Mouse (Mus musculus) embryonic facial prominence, embryonic 10.5 days (tissue): ENCODE results near the gene P2rx6. TPM values are rescaled to one million over a fixed set of nuclear protein-coding genes. Genes with fewer than 3 reads are reported as not detected.
A peak's percentile ranks its signal among the peaks of the same experiment; 100 is the strongest.

Experiments
- DNase-seq: peaks from one replicate; pipeline ENCODE4 v3.0.0-alpha.2; 2017; ENCODE audit warnings: low spot score
- H3K27ac ChIP-seq: fragments of 300-500 bp; sonication (generic); replicated peaks from 2 replicates; pipeline ENCODE4 v1.5.1; 2016; ENCODE audit warnings: mild to moderate bottlenecking
- H3K27me3 ChIP-seq: fragments of 300-500 bp; sonication (generic); replicated peaks from 2 replicates; pipeline ENCODE4 v1.6.1; 2016; ENCODE audit warnings: low read depth, mild to moderate bottlenecking; ENCODE audit not compliant: poor library complexity, severe bottlenecking
- H3K36me3 ChIP-seq: fragments of 300-500 bp; sonication (generic); replicated peaks from 2 replicates; pipeline ENCODE4 v1.6.1; 2016; ENCODE audit warnings: mild to moderate bottlenecking, moderate library complexity
- H3K4me1 ChIP-seq: fragments of 300-500 bp; sonication (generic); 2 replicates; pipeline ENCODE4 v1.6.1; 2016
- H3K4me3 ChIP-seq: fragments of 300-500 bp; sonication (generic); 2 replicates; pipeline ENCODE4 v1.5.1; 2016; ENCODE audit warnings: mild to moderate bottlenecking, moderate library complexity
- H3K9me3 ChIP-seq: fragments of 300-500 bp; sonication (generic); 2 replicates; pipeline ENCODE4 v1.6.1; 2016; ENCODE audit warnings: mild to moderate bottlenecking
- WGBS: fragments of 180-500 bp; shearing (Covaris S2); methylation state at CpG from one replicate; pipeline ENCODE4 v1.1.7; 2016; 5-methylcytosine and 5-hydroxymethylcytosine counted together
- polyA plus RNA-seq: library from polyadenylated mRNA; unstranded; fragments of >200 nt; fragmentation: Nextera tagmentation; extraction: Ambion mirVana; gene quantifications from 2 replicates; pipeline ENCODE4 v1.2.1, GENCODE M21; 2016

P2rx6 gene
- 0.21 and 0.24 TPM in 2 replicates for polyA plus RNA-seq

- Histone ChIP-seq H3K36me3 (no peaks in the 10 kb centered on the region), H3K4me3 (peak within 1 kb of the TSS; percentile 48), H3K9me3 (no peaks in the 10 kb centered on the region), H3K4me1 (peaks cover 46% of the 10 kb centered on the region), H3K27ac (peak within 1 kb of the TSS; percentile 48), H3K27me3 (peaks cover 76% of the 10 kb centered on the region)
- WGBS, result 3% methylated on average over 10 of the region's 10 CpGs
- peak; percentile 63 for DNase-seq
Observed at GRCm38 (mm10) chr16:17561751-17562208, at the start of gene P2rx6. Gene P2rx6 (plus strand): TSS chr16:17561885.

DNA sequence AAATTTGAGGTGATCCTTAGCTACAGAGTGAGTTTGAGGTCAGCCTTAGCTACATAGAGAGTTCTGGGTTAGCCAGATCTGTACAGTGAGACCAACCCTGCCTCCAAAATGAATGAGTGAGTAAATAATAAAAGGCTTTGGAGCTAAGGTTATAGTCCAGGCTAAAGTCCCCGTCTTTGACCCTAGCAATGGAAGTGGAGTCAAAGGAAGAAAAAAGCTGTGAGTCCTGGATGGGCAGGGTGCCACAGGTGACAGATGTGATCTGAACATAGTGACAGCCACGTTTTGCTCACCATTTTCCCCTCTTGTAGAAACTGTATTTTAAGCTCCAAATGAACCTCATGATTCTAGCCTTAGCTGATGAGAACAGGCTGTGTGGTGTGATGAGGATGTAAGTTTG is 42.8 kb upstream of the P2rx6 start:
- Histone ChIP-seq H3K27me3 (no peaks in the 10 kb centered on the region), H3K36me3 (peaks cover 98% of the 10 kb centered on the region), H3K4me1 (no peaks in the 10 kb centered on the region), H3K4me3 (no peak overlapping the region), H3K27ac (no peak overlapping the region), H3K9me3 (no peaks in the 10 kb centered on the region)
- DNase-seq, result no peak
- WGBS, result 89% methylated on average over 2 of the region's 2 CpGs

DNA sequence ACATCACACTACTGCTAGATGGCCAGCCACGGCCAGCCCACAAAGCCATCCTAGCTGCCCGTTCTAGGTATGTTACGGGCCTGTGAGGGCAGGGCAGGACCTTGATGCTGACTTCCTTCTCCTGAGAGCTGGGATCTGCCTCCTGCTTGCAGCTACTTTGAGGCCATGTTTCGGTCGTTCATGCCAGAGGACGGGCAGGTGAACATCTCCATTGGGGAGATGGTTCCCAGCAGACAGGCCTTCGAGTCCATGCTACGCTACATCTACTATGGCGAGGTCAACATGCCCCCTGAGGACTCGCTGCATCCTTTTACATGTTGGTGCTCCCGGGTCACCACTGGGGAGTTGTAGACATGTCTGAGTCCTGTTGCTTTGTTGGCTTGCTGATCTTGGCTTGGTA is 37.5 kb upstream of the P2rx6 start:
- Histone ChIP-seq H3K9me3 (no peaks in the 10 kb centered on the region), H3K4me3 (no peak overlapping the region), H3K36me3 (peaks cover 98% of the 10 kb centered on the region), H3K27me3 (no peaks in the 10 kb centered on the region), H3K4me1 (peaks cover 3% of the 10 kb centered on the region; the same call in 1 of the 2 replicates), H3K27ac (no peak overlapping the region)
- DNase-seq, result no peak
- WGBS, result 92% methylated on average over 11 of the region's 11 CpGs

DNA sequence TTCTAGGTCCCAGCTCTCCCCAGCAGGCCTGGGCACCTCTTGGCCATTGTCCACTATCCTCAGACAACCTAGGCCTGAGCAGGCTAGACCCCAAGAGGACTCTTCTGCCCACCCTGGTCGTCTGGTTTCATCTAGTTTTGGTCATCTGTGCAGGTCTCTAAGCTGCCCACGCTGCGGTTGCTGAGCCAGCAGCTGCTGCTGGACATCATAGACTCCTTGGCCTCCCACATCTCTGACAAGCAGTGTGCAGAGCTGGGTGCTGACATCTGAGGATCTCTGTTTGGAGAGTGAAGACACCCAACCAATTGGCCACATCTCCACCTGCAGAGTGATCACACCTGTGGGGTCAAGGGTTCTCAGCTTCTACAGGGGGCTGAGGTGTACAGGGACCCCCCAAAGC is 36.2 kb upstream of the P2rx6 start:
- WGBS, result 83% methylated on average over 3 of the region's 3 CpGs
- Histone ChIP-seq H3K36me3 (peaks cover 86% of the 10 kb centered on the region), H3K4me3 (no peak overlapping the region), H3K4me1 (peaks cover 15% of the 10 kb centered on the region), H3K27me3 (no peaks in the 10 kb centered on the region), H3K27ac (no peak overlapping the region), H3K9me3 (no peaks in the 10 kb centered on the region)
- no peak for DNase-seq

DNA sequence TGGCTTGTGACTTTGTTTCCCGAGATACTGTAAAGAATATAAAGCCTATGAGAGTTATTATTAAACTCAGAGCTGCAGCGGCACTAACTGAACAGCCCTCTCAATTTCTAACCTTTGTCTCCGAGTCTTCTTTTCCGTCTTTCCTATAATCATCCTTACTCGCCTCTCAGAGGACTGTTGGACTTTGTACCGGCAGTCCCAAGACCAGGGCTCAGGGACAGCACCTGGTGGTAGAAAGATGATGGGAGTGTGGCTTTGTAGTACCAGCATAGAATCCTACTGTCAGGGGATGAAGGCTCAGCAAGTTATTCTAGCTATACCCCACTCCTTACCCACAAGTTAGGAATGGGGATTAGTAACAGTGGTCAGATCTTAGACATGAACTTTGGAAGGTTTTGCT is 35.5 kb upstream of the P2rx6 start:
- Histone ChIP-seq H3K27ac (no peak overlapping the region), H3K9me3 (no peaks in the 10 kb centered on the region), H3K27me3 (no peaks in the 10 kb centered on the region), H3K36me3 (peaks cover 79% of the 10 kb centered on the region), H3K4me1 (peaks cover 15% of the 10 kb centered on the region), H3K4me3 (no peak overlapping the region)
- WGBS, result 86% methylated on average over 6 of the region's 6 CpGs
- no peak for DNase-seq

GRCm38 (mm10) chr16:17527606-17528005 is 34.1 kb upstream of the P2rx6 start:
- Histone ChIP-seq H3K4me1 (peaks cover 27% of the 10 kb centered on the region), H3K36me3 (peaks cover 65% of the 10 kb centered on the region), H3K4me3 (no peak overlapping the region), H3K9me3 (no peaks in the 10 kb centered on the region), H3K27me3 (no peaks in the 10 kb centered on the region), H3K27ac (no peak overlapping the region)
- DNase-seq, result no peak

DNA sequence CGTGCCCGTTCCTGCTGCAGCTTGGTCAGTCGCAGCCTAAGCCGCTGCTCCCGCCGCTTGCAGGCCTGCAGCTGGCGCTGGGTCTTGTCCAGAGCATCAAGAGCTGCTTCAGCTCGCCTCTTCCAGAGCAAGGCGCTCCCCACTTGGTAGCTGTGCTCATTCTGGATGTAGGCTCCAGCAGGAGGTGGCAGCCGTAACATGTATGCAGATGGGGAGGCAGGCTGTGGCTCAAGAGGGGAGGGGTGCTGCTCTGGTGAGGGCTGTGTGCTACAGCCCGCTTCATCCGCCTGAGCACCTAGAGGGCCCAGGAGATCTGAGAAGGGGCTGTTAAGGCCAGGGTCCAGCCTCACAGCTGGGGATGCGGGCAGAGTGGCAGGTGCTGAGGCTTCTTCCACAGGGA is 33.4 kb upstream of the P2rx6 start:
- H3K36me3 ChIP-seq, result peaks cover 59% of the 10 kb centered on the region
- no peaks in the 10 kb centered on the region for H3K9me3 ChIP-seq
- no peak overlapping the region for H3K4me3 ChIP-seq
- H3K4me1 ChIP-seq, result peaks cover 27% of the 10 kb centered on the region
- no peak for DNase-seq
- WGBS, result 88% methylated on average over 13 of the region's 13 CpGs
- H3K27ac ChIP-seq, result no peak overlapping the region
- no peaks in the 10 kb centered on the region for H3K27me3 ChIP-seq

DNA sequence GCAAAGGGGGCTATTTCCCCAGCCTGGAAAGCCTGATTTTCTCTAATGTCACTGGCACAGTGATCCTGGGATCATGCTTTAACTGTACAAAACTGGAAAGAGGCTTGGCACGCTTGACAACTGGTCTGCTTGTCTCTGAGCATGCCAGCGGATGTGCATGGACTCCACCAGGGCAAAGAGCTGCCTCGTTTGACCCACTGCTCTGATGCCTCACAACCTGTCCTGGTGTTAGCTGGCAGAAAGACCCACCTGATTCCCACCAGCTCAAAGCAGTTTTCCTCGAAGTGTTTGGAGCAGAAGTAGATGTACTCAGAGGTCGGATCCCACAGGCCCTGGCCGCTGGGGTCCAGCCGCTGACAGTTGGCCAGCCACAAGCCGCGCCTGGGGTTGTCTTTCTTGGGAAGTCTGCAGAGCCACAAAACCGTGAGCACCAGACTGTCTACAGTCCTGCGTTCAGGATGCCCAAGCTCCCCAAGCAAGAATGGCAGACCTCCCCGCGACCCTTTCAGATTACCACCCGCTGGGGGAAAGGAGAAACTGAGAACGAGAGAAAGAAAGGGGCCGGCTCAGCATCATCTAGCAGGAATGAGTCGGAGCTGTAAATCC is 31.6 kb upstream of the P2rx6 start:
- Histone ChIP-seq H3K9me3 (no peaks in the 10 kb centered on the region), H3K27ac (peak overlapping the region; percentile 91), H3K4me1 (peaks cover 27% of the 10 kb centered on the region), H3K27me3 (no peaks in the 10 kb centered on the region), H3K4me3 (peak overlapping the region; percentile 72), H3K36me3 (peaks cover 43% of the 10 kb centered on the region)
- DNase-seq, result no peak
- 16% methylated on average over 17 of the region's 17 CpGs for WGBS

GRCm38 (mm10) chr16:17530640-17531288 is 30.9 kb upstream of the P2rx6 start, which contains the start of gene Thap7:
Gene Thap7 (minus strand): TSS chr16:17531136.
- WGBS, result under 1% methylated on average over 67 of the region's 67 CpGs
- H3K36me3 ChIP-seq, result peaks cover 36% of the 10 kb centered on the region
- H3K9me3 ChIP-seq, result no peaks in the 10 kb centered on the region
- H3K4me3 ChIP-seq, result peak within 1 kb of the TSS; percentile 72
- peak within 1 kb of the TSS; percentile 91 for H3K27ac ChIP-seq
- DNase-seq, result peak; percentile 98
- H3K4me1 ChIP-seq, result peaks cover 27% of the 10 kb centered on the region
- no peaks in the 10 kb centered on the region for H3K27me3 ChIP-seq

GRCm38 (mm10) chr16:17532271-17532670 is 29.4 kb upstream of the P2rx6 start:
- peaks cover 27% of the 10 kb centered on the region for H3K4me1 ChIP-seq
- H3K36me3 ChIP-seq, result peaks cover 21% of the 10 kb centered on the region
- no peak overlapping the region for H3K27ac ChIP-seq
- no peaks in the 10 kb centered on the region for H3K27me3 ChIP-seq
- 0 out of 2 replicates have a peak, but pooled peaks cover 2% of the 10 kb centered on the region for H3K9me3 ChIP-seq
- 54% methylated on average over 4 of the region's 4 CpGs for WGBS
- H3K4me3 ChIP-seq, result peak overlapping the region; percentile 72
- no peak for DNase-seq

GRCm38 (mm10) chr16:17532676-17533329 is 28.9 kb upstream of the P2rx6 start:
- Histone ChIP-seq H3K4me3 (no peak overlapping the region), H3K27ac (no peak overlapping the region), H3K27me3 (no peaks in the 10 kb centered on the region), H3K4me1 (peaks cover 27% of the 10 kb centered on the region), H3K36me3 (peaks cover 16% of the 10 kb centered on the region), H3K9me3 (0 out of 2 replicates have a peak, but pooled peaks cover 2% of the 10 kb centered on the region)
- 74% methylated on average over 14 of the region's 14 CpGs for WGBS
- DNase-seq, result no peak

DNA sequence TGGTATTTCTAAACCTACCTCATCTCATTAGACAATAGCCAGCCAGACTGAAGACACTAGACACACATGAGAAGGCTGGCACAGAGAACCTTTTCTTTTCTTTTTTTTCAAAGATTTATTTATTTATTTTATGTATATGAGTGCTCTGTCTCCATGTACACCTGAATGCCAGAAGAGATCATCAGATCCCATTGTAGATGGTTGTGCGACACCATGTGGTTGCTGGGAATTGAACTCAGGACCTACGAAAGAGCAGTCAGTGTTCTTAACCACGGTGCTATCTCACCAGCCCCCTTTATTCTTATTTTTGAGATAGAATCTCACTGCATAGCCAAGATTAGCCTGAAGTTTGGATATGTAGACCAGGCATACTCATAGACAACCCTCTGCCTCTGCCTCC is 25.1 kb upstream of the P2rx6 start:
- H3K4me3 ChIP-seq, result no peak overlapping the region
- no peak for DNase-seq
- H3K27ac ChIP-seq, result no peak overlapping the region
- H3K27me3 ChIP-seq, result 0 out of 2 replicates have a peak, but pooled peaks cover 3% of the 10 kb centered on the region
- WGBS, result 87% methylated on average over 3 of the region's 3 CpGs
- peaks cover 9% of the 10 kb centered on the region for H3K4me1 ChIP-seq
- 0 out of 2 replicates have a peak, but pooled peaks cover 2% of the 10 kb centered on the region for H3K9me3 ChIP-seq
- no peaks in the 10 kb centered on the region for H3K36me3 ChIP-seq
